Mouse (Mus musculus): ENCODE measurements at regions not wholly inside any gene's neighbourhood (a gene's known extent, or its start where the extent isn't known, plus 50 kb on each side); places are given as distances from the start of the nearest gene placed in this dataset.

DNA sequence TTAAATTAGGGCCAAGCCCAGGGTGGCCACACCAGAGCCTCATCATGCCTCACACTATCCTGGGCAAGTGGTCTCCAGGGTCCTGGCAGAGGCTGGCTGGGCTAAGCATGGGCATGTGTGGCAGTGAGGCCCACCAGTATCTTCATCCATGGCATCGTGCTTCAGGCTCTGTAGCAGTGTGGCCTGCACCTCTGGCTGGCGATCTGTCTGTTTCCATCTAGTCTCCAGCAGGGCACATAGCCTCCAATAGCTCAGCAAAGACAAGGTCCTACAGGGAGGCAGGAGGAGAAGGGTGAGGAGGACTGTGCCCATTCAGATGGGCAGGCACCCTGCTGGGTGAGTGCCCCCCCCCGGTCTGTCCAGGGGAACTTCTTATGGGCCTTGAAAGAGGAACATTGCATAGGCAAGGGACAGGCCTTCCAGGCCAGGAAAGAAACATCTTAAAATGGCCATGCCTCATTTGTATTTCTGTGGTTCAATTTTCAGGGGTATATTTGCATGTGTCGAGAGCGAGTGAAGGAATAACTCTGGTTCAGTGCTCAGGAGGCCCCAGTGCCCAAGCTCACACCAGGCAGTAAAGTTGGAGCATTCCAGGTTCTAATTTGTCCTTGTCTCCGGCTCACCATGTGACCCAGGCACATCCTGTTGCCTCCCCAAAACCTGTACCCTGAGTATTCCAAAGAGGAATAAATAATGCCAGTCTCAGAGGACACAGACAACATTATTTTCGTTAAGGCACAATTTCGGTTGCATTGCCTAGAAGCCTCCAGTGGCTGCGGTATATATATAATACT, 60.4 kb upstream of the Ppara start:
- DNase-seq (ENCODE audit: low spot score in 2 of 2): no peak

DNA sequence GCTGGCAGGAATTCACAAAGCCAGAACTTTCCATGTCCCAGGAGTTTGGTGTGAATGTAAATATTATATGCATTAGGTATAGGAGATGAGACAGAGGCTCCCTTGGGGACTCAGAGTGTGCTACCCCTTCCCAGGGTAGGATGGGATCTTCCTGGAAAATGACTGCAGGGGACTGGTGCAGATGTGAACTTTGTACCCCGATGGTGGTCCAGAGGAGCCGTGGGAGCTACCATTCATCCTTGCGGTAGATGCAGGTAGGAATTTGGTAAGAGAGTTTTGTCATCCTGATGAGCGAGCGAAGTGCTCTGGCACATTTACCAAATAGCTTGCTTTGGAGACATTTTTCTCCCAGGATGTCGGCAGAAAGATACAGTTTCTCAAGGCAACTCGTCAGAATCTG, 59.7 kb upstream of the Ppara start:
- no peak for DNase-seq (ENCODE audit: low spot score in 2 of 2)

DNA sequence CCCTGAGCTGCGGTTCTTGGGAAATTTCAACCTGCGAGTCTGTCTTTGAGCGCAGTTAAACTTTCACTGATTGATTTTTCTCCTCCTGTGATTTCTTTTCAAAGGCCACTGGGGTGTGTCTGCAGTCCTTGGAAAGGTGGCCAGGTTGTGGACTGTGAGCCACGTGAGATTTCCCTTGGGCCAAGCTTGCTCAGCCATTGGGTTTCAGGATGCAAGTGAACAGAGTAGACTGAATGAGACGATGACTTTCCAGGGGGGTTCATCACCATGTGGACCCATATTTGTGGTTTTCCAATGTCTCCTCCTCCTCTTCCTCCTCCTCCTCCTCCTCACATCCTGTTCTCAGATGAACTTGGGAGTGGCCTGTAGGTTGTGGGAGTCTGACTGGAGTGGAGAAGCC, 59.0 kb upstream of the Ppara start:
- no peak for DNase-seq (ENCODE audit: low spot score in 2 of 2)

DNA sequence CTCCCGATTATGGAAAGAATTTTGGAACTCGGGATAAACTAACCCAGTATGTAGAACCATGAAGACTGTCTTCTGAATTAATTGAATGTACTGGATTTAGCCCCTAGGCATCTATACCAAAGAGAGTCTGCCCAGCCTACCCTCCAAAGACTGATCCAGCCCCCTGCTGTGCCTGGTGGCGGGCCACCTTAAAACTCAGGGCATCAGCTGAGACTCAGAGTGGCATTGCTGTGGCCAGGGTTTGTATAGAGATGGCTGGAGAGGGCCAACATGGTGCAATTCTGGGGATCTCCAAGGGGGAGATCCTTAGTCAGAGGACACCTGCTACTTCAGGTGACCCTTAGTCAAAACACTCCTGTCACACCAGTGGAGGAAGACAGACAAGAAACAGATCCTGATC, 58.6 kb upstream of the Ppara start:
- no peak for DNase-seq (ENCODE audit: low spot score in 2 of 2)

DNA sequence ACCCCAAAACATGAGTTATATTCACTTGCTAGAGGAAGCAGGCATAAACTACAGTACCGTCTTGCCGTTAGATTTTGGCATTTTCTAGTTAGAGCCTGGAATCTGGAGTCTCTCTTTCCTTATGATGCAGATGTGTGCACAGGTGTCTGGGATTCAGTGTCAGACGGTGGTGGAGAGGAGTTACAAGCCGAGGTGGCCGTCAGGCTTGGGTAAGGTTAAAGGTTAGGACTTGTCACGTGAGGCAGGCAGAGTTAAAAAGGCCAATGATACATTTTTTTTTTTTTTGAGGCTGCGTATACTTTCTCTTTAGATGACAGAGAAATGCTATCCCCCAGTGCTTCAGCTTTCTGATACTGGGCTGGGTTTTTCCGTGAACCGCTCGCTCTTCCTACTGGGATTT, 57.9 kb upstream of the Ppara start:
- DNase-seq (ENCODE audit: low spot score in 2 of 2): no peak

DNA sequence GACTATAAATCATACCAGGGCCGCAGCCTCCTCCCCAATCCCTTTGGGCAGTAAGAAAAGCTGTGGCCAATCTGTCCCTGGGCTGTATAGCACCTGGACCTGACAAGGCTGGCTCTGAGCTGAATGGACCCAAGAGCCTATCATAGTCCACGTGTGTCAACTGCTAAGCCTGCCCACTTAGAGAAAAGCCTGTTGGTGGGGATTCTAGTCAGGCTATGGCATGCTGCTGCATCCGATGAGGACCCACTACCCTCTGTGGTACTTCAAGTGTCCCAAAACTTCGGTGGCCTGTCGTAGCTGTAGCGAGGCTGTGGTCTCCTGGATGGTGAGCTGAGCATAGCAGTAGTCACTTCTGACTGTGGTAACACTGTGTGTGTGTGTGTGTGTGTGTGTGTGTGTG, 57.4 kb upstream of the Ppara start:
- DNase-seq (ENCODE audit: low spot score in 2 of 2): no peak

DNA sequence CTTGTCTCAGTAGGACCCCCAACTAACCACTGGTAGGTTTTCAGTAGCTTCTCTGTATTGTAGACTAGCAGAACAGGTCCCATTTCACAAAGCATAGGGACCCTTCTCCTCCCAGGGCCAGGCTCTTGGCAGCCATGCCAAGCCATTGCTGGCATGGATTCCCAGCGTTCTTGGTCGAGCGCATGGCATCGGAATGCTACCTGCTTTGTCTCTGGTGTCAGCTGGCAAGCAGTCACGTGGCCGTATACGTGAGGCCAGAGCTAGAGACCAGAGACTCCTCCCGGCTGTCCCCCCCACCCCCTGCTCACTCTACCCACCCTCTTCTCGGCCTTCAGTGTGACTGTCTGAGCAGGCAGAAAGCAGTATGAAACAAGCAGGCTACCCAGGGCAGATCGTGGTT, 56.9 kb upstream of the Ppara start:
- DNase-seq (ENCODE audit: low spot score in 2 of 2): no peak

DNA sequence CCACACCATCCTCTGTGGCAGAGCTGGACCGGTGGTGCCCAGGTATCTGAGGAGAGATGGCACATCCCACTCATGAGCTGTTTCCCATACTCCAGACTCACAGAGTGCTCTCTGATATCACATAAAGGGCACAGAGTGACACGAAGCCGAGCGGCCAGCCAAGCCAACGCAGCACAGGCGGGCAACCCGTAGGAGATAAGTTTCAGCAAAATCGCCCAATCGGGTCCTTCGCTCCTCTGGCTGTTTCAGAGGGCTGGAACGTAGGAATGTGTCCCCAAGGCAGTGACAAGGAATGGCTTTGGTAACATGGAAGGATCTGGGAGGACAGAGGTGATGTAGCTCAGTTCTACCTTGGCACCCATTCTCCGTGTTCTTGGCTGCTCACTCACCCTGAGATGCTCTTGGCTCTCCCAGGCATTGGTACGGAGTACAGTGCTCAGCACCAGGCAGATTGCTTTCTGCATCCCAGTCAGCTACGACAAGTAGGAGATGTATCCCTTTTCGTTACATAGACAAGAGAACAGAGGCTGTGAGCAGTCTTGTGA, 56.4 kb upstream of the Ppara start:
- no peak for DNase-seq (ENCODE audit: low spot score in 2 of 2)

DNA sequence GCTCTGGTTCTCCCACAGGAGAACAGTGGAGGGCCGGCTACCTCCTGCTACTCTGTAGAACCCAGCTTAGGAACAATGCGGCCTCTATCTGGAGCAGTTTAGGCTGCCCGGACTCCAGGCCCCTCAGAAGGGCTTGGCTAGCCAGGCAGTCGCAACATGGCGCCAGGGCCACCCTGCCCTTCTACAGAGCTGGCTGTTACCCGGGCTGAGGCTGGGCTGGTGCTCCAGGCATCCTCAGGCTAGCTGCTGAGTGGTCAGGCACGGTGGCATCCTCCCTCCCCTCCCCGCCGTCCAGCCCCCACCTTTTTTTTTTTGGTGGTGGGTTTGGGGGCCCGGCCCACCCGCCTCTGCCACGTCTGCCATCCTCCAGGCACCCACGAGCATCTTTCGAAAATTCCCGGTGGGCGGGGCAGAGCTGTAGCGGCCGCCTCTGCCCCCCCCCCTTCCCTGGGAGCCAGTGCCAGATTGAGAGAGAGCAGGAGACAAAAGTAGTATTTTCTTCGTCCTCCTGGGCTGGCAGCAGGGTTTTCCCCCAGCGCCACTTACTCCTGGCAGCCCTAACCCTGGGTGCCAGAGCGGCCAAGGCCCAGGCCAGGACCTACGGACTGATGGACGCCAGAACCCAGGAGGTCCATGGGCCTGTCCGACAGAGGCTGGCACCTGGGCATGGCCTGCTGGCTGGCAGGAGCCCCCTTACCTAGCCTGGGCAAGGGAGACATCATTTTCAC, 55.6 kb upstream of the Ppara start:
- no peak for DNase-seq (ENCODE audit: low spot score in 2 of 2)

DNA sequence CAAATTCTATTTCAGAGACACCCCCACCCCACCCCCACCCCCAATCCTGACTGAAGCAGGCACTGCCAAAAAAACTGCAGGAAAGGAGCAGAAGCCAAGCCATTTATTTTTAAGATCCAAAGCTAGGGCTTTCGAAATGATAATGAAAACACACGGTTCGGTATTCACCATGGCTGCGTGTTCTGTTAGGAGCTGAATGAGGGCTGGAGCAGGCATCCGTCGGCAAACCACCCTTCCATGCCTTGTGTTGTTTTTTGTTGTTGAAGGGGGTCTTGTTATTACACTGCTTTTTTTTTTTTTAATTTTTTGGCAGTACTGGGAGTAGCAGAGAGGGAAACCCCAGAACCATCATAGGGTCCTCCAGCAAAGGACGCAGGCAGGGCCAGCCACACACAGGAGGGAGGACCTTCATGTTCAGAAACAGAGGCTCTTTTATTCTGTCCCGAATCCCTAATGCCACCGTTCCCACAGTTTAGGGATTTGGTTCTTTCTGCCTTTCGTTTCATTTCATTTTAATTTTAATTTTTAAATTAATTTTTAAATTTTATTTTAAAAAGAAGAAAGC, 54.8 kb upstream of the Ppara start:
- no peak for DNase-seq (ENCODE audit: low spot score in 2 of 2)

DNA sequence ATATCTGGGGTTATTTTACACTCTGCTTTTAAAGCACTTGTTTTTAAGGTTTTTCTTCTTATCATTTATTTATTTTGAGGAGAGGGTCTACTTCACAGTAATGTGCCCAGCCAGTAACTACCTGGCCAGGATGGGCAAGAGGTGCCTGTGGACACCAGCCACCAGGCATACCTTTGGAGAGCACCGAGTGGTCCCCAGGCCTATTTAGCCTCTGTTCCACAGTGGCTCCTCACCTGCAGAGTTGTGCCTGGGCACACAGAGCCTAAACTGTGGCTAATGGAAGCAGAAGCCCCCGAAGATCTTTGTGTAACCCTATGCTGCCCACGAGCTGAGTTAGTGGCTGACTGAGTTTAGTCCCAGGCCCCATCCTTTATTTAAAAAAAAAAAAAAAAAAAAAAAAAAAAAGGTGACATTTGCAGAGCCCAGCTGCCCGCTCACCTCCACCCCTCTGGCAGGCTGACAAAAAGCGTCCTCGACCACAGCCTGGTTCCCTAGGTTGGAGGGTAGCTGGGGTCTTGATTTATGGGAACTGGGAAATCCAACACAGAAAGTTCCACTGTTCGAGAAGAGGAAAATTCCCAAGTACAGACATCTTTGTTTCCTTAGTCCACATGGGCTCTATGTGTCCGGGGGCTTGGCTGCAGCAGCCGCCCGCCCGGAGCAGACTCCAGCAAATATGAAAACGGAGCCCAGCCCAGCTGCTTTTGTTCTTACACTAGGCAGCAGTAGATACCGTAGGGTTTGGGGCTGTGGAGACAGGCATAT, 54.1 kb upstream of the Ppara start:
- no peak for DNase-seq (ENCODE audit: low spot score in 2 of 2)

DNA sequence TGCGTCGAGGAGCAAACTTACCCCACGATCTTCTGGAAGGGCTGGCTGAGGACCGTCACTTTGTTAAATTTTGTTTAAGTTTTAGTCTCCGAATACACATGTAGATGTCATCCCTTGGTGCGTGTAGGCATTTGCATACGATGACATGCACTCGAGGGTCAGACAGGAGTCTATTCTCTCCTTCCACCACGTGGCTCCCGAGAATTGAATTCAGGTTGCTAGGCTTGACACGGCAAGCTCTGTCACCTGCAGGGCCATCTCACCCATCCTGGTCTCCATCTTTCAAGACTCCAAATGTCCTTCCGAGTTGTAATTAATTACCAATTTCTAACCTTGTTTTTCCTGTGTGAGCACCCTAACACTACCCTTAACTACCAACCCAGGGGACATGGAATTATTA, 52.7 kb upstream of the Ppara start:
- no peak for DNase-seq (ENCODE audit: low spot score in 2 of 2)

DNA sequence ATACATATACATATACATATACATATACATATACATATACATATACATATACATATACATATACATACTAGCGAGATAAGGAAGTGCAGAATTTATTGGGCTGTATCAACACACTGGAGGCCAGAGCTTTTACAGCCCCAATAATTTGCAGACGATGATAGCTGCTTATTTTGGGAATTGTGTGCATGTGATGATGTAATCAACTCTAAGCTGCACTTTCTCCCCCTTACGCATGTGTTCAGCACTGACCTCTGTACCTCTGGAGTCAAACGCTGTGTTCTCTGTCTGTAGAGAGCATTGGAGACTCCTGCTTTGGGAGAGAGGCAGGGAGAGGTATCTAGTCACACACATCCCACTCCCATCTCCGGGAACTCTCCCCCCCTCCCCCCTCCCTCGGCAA, 52.0 kb upstream of the Ppara start:
- no peak for DNase-seq (ENCODE audit: low spot score in 2 of 2)

DNA sequence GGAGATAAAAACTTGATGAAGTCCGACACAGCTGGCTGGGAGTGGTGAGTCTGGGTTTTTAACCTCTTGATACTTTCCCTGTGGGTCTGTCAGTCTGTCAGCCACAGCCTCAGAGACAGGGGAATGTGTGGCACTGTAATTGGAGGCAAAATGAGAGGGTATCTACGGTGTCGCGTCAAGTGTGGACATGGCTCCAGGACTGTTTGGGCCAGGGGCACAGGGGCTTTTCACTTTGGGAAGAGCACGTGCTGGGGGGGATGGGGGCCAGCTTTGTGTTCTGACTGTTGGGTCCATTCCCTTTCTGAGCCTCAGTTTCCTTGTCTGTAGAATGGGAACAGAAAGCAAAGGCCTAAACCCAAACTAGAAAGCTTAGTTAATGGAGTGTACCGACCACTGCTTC, 51.5 kb upstream of the Ppara start:
- DNase-seq (ENCODE audit: low spot score in 2 of 2): no peak

DNA sequence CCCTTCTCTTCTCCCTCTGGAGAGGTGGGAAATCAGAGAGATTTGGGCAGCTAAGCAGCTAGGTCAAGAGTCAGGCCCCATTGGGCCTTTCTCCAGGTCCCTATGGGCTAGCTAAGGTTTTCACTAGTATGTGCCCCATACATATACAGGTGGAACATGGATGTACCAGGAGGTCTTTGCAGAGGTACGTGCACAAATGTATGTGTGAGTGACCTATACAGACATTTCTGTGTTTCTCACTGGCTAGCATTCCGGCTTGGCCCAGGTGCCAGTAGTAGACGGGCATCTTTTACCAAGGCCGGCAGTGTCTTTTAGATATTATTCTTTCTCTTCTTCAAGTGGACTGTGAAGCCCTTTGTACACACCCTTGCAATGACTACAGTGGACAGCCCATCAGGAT, 51.1 kb upstream of the Ppara start:
- no peak for DNase-seq (ENCODE audit: low spot score in 2 of 2)

DNA sequence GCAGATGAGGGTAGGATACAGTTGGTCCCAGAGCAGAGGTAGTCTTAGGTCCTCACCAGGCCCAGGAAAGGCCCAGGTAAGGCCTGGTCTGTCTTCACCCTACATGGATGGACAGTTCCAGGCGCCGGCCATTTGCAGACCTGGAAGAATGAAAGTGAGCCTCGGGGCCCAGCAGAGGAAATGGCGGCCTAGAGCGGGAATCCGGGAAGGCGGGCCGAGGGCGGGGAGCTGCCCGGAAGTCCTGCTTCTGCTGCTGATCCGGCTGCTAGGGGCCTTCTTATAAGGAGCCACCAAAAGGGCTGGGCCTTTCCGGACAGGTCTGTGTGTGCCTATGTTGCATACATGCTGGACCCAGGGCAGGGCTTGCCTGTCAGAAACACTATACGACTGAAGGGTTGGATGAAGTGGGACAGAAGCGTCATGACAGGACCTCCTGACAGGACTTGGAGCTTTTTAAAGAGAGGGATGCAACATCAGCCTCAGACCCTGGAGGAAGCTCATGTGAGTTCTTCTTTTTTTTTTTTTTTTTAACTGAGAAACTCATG, 50.5 kb upstream of the Ppara start:
- DNase-seq (ENCODE audit: low spot score in 2 of 2): no peak

DNA sequence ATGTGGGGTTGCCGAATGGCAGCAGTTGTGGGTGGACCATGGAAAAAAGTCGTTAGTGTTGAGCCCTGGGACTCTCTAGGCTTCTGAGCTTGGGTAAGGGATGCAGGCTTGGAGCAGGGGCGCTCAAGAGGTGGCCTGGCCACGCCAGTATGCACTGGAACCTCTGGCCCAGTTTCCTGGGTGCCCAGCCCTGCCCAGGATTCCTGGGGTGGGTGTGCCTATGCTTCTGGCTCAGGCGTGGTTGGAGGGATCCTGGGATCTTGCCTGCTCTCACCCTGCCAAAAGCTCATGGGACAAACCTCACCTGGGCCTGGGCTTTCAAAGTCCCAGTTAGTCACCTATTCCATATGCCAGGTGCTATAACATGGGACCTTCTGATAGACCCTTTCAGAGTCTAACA, 49.9 kb upstream of the Ppara start:
- DNase-seq (ENCODE audit: low spot score in 2 of 2): no peak

Data from adrenal gland, adult 18-20 months (tissue).